Mouse (Mus musculus) kidney, postnatal 4 days (tissue): Measurements from ENCODE around the gene Zfp451.
A peak's percentile ranks its signal among the peaks of the same experiment; 100 is the strongest.
"Not testable (repeated sequence)": the region's sequence is repeated elsewhere in the genome, so short reads cannot be mapped to it uniquely, and the experiment has no call there.

Source experiments
- DNase-seq, 2 experiments: peaks; one replicate each; pipeline ENCODE4 v3.0.0; 2021; ENCODE audit warnings: mixed read lengths in 2 of 2

Zfp451 gene

GRCm38 (mm10) chr1:33757033-33757413 lies 57.4 kb downstream of the Zfp451 start:
- DNase-seq: peak; percentile 26 to 44

DNA sequence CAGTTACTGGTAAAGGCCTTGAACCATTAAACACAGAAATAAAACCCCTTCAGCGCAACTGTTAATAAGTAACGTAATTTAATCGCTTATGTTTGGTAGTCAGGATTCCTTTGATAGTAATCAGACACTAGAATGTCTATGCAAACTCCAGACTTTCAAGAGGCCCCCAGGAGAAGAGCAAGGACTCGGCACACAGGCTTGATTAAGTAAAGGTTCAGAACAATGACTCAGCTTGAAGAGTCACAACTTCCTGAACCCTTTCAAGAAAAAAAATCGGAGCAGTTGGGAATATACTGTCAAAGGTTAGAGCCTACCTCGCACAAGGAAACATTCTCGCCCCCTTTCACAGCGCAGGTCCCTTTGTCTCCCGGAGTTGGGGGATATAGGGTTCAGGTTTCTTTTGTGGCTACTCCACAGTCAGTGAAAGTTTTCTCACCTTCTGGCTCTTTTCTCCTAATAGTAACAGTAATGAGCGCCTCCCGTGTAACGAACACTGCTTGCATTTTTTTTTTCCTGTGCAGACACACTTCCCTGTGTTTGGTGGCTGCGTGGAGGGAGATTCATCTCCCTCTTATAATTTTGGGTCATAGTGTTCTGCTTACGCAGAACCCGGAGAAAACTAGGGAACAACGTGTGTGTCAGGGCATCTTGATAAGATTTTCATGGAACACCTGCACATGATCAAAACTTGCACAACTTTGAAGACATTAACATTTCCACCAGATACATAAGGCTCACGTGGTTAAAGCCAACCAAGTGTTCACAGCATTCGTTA lies 58.0 kb downstream of the Zfp451 start:
- no peak for DNase-seq

DNA sequence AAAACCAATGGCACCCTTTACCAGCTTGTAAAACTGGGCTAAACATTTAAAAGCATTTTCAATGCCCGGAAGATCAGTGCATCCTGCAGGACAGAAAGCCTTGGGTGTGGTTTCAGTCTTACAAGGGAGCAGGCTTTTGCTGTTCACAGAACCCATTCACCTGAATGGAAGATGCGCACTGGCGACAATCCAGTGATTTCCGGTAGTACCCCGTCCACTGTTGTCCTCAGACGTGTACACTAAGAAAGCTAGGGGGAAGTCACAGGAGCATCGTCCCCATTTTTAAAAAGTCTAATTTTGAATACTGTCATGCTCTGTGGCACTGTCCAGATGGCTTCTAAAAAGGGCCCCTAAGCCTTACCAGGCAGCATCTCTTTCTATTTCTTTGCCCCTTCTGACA lies 58.6 kb downstream of the Zfp451 start:
- no peak for DNase-seq

DNA sequence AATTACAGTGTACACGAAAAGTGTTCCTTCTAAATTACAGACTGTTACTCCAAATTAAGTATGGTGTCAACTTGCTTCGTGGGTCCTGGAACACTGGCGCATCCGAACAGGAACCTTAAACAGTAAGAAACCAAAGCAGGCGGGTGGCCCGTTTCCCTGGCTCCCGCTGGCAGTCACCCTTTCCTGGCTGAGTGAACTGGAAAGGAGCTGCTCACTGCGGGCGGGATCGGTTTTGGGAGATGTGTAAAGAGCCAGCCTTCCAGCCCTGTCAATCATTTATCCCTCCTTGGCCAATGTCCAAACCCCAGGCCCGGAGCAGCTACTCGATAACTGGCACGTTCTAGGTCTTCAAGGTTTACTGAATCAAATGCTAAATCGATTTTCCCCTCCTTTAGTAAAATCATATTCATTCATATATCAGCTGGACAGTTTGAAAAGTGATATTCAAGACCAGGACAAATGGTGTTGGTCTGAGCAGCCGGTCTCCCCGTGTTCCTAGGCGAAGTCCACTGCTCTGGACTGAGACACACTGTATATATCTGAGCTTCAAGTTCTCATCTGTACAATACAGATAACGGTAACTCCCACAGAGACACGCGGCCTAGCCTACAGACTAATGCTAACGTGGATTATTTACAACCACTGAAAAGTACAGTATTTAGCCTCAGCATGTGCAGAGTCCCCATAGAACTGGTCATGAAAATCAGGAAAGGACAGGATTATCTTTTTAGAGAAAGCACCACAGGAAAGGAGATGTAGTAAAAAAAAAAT lies 59.2 kb downstream of the Zfp451 start:
- peak; percentile 73 to 81 for DNase-seq

- DNase-seq: peak; percentile 29 to 49
These were observed 60.3 kb downstream of the Zfp451 start for GRCm38 (mm10) chr1:33754089-33754488.

- no peak for DNase-seq
These were observed 63.1 kb downstream of the Zfp451 start for GRCm38 (mm10) chr1:33751283-33751682.

- not testable (repeated sequence) for DNase-seq
These were observed 64.7 kb downstream of the Zfp451 start for GRCm38 (mm10) chr1:33749709-33750108.

- no peak for DNase-seq
These were observed 65.3 kb downstream of the Zfp451 start for GRCm38 (mm10) chr1:33749109-33749508.

- DNase-seq: no peak
These were observed 68.5 kb downstream of the Zfp451 start for GRCm38 (mm10) chr1:33745901-33746300.

- DNase-seq: not testable (repeated sequence)
These were observed 69.6 kb downstream of the Zfp451 start for GRCm38 (mm10) chr1:33744815-33745214.

DNA sequence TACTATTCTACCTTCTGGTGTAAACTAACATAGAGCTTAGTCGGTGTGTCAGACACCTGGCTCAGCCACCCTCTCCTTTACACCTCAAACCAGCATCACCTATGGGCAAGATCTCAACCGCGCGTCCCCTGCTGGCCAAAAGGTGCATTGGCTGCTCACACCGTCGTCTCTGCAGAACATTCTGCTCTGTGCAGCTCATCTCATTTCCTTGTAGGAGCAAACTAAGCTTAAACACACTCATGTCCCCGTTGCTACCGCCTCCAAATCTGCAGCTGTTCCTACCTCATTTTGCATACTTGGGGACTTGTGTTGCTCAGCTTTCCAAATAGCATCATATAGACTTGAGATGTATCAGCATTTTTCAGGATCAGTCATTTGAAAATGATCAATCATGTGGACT lies 71.5 kb downstream of the Zfp451 start:
- peak; percentile 59 to 66 for DNase-seq

- DNase-seq: peak; percentile 89 to 90
These were observed 75.1 kb downstream of the Zfp451 start for GRCm38 (mm10) chr1:33739302-33739701.

DNA sequence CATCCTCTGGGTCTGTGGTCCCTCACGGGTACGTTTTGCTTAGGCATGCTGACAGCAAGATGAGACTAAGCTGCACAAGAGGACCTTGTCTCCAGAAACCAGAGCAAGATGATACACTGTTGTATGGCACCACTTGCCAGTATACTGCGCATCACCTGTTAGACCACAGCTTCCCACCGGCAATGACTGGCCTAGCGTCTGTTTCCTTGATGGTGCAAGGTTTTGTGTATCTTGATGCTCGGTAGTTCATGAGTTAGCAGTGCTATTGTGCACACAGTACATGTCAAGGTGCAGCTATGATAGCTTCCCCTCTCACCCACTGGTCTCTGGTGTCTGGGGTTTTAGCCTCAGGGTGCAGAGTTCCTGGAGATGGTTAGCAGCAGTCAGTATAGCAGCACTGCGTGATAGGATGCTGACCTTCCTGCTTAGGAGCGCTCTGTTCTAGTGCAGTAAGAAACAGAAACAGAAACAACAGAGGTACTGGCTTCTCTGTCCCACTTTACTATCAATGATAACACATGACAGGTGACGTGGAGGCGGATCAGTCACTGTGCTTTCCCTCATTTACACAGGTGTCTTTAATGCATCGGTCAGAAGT lies 75.6 kb downstream of the Zfp451 start:
- DNase-seq: no peak

- DNase-seq: no peak
These were observed 76.1 kb downstream of the Zfp451 start for GRCm38 (mm10) chr1:33738281-33738680.

GRCm38 (mm10) chr1:33734001-33734685 lies 80.3 kb downstream of the Zfp451 start:
- DNase-seq: no peak

DNA sequence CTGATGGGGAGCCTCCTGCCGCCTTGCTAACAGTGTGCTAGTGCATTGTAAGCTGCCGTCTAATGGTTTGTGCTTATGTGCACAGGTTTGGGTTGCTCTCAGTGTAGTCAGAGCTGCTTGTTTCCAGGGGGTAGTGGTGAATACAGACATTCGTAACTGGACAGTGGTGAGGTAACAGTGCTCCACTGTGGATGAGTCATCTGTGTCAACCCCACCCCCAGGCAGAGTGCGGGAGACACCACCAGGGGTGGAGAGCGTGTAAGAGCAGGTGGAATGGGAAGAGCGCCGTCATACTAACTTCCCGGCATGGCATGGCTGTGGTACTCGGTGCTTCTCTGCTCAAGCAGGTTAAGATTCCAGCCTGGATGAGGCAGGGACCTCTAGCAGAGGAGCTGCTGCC lies 81.4 kb downstream of the Zfp451 start:
- DNase-seq: no peak

DNA sequence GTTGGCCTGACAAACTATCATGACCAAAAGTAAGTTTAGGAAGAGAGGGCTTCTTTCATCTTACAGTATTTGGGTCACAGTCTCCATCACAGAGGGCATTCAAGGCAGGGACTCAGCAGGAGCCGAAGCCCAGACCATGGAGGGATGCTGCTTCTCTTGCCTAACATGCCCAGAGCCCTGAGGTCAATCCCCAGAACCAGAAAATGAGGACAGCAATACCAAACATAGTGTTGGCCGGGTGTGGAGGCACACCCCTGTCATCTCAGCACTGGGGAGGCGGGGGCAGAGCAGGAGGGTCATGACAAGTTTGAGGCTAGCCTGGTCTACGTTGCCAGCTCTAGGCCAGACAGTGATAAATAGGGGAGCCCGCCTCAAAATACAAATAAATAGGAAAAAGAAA lies 89.3 kb downstream of the Zfp451 start:
- no peak for DNase-seq

DNA sequence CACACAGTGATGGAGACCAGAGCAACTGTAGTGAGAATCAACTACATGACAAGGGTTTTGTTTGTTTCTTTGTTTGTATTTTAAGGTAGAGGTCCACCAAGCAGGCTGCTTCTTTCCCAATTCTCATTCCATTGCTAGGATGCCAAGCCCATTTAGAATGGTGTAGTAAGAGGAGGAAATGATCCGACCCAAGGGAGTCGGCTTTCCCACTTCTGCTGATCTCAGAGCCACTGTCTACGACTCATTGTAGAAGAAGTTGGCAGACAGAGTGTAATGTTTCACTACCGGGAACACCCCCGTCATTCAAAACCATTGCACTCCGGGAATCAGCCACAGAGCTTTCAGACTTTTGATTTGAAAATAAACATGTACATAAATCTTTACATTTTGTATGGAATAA lies 89.9 kb downstream of the Zfp451 start:
- no peak for DNase-seq

GRCm38 (mm10) chr1:33721020-33721419 lies 93.4 kb downstream of the Zfp451 start:
- no peak for DNase-seq

GRCm38 (mm10) chr1:33720231-33720630 lies 94.2 kb downstream of the Zfp451 start:
- DNase-seq: no peak

DNA sequence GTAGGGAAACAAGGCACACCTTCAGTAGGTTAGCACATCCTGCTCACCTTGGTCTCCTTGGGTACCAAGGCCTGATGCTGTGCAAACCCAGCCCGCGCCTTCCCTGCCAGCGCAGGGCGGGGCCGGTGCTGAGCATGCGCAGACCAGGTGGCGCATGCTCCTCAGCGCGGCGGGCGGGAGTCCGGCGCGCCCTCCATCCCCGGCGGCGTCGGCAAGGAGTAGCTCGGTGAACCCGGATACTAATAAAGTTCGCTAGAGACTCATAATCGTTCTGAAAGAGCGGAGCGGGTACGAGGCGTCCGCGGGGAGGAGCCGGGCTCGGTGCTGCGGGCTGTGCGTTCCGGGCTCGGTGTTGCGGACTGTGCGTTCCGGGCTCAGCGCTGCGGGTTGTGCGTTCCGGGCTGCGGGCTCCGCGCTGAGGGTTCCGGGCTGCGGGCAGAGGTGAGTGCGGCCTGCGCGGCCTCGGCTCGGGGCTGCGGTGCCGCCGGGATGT lies 94.6 kb downstream of the Zfp451 start, which contains the start of gene Rab23:
Gene Rab23 (plus strand): TSS at position 155 of the 493 bp plus-strand sequence.
- peak; percentile 85 to 90 for DNase-seq

- DNase-seq: no peak
These were observed 96.8 kb downstream of the Zfp451 start for GRCm38 (mm10) chr1:33717636-33718035.

GRCm38 (mm10) chr1:33714796-33715195 lies 99.6 kb downstream of the Zfp451 start:
- DNase-seq: peak in 1 of 2 experiments; percentile 14
